Mouse (Mus musculus) hindbrain, postnatal 0 days (tissue): ENCODE measurements around the gene Smarce1. TPM values are rescaled to one million over a fixed set of nuclear protein-coding genes. Genes with fewer than 3 reads are reported as not detected.
"Not testable (repeated sequence)": the region's sequence is repeated elsewhere in the genome, so short reads cannot be mapped to it uniquely, and the experiment has no call there.

ENCODE experiments used
- ATAC-seq: fragments of 200-750 bp; cut with Nextera tagmentation; 2 replicates; pipeline ENCODE4 v1.8.0; 2017; ENCODE audit warnings: mild to moderate bottlenecking, moderate TSS enrichment, moderate library complexity
- DNase-seq: peaks from one replicate; pipeline ENCODE4 v3.0.0-alpha.2; 2015; ENCODE audit warnings: low spot score
- H3K27ac ChIP-seq: fragments of 300-500 bp; sonication (generic); 2 replicates; pipeline ENCODE4 v1.5.1; 2014; ENCODE audit warnings: mild to moderate bottlenecking
- H3K27me3 ChIP-seq: fragments of 300-500 bp; sonication (generic); 2 replicates; pipeline ENCODE4 v1.6.1; 2014; ENCODE audit warnings: low read length, mixed read lengths; ENCODE audit not compliant: insufficient read depth
- H3K36me3 ChIP-seq: fragments of 300-500 bp; sonication (generic); 2 replicates; pipeline ENCODE4 v1.6.1; 2014; ENCODE audit warnings: low read length, mixed read lengths; ENCODE audit not compliant: insufficient read depth
- H3K4me1 ChIP-seq: fragments of 300-500 bp; sonication (generic); 2 replicates; pipeline ENCODE4 v1.6.1; 2014; ENCODE audit warnings: antibody characterized with exemption, low read length, mixed read lengths; ENCODE audit not compliant: insufficient read depth
- H3K4me2 ChIP-seq: fragments of 300-500 bp; sonication (generic); 2 replicates; pipeline ENCODE4 v1.6.1; 2014; ENCODE audit warnings: low read depth, mild to moderate bottlenecking, low read length, moderate library complexity, mixed read lengths
- H3K4me3 ChIP-seq: fragments of 300-500 bp; sonication (generic); 2 replicates; pipeline ENCODE4 v1.5.1; 2014; ENCODE audit warnings: low read length
- H3K9ac ChIP-seq: fragments of 300-500 bp; sonication (generic); replicated peaks from 2 replicates; pipeline ENCODE4 v1.6.1; 2014; ENCODE audit warnings: mild to moderate bottlenecking, low read length, moderate library complexity, mixed read lengths
- H3K9me3 ChIP-seq: fragments of 300-500 bp; sonication (generic); 2 replicates; pipeline ENCODE4 v1.6.1; 2016; ENCODE audit warnings: low read length, mixed read lengths
- CTCF ChIP-seq: IDR thresholded peaks from 2 replicates; pipeline ENCODE4 v1.5.1; 2016; ENCODE audit warnings: antibody characterized with exemption, control low read depth, low read depth
- WGBS: fragments of 180-500 bp; shearing (Covaris S2); extraction: QIAGEN DNeasy Blood & Tissue Kit; methylation state at CpG from one replicate; pipeline ENCODE4 v1.1.7; 2014; 5-methylcytosine and 5-hydroxymethylcytosine counted together
- polyA plus RNA-seq: library from polyadenylated mRNA; unstranded; fragments of >200 nt; fragmentation: Nextera tagmentation; extraction: Ambion mirVana; gene quantifications from 2 replicates; pipeline ENCODE4 v1.2.1, GENCODE M21; 2015
- total RNA-seq: library from RNA; depleted of rRNA; stranded (reverse); fragments of >200 nt; gene quantifications from 2 replicates; pipeline ENCODE4 v1.2.3, GENCODE M21; 2014

Smarce1 gene
- total and polyA plus RNA-seq, 2 experiments from 2014 or later: 66.7 to 186 TPM

DNA sequence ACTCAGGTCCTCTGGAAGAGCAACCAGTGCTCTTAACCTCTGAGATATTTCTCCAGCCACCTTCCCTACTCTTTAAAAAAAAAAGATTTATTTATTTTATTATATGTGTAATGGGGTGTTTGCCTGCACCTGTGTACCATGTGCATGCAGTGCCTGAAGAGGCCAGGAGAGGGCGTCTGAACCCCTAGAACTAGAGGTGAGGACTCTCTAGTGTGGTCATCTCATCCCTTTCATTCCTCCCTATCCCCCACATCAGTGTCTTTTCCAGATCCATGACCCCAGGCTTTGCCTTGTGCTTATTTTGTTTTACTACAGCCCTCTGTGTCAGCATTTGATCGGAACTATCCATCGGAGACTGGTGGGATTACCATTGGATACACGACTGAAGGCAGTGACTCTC, 18.3 kb upstream of the Smarce1 start:
- H3K36me3 ChIP-seq: no peaks in the 10 kb centered on the region
- DNase-seq (peak; percentile 50), ATAC-seq (no peak)
- H3K4me2 ChIP-seq: no peak overlapping the region
- peak; percentile 65 for TF ChIP-seq CTCF
- 62% methylated on average over 4 of the region's 4 CpGs for WGBS
- no peak overlapping the region for H3K4me3 ChIP-seq
- H3K27me3 ChIP-seq: no peaks in the 10 kb centered on the region
- no peaks in the 10 kb centered on the region for H3K4me1 ChIP-seq
- no peak overlapping the region for H3K27ac ChIP-seq
- no peak overlapping the region for H3K9ac ChIP-seq
- no peaks in the 10 kb centered on the region for H3K9me3 ChIP-seq

DNA sequence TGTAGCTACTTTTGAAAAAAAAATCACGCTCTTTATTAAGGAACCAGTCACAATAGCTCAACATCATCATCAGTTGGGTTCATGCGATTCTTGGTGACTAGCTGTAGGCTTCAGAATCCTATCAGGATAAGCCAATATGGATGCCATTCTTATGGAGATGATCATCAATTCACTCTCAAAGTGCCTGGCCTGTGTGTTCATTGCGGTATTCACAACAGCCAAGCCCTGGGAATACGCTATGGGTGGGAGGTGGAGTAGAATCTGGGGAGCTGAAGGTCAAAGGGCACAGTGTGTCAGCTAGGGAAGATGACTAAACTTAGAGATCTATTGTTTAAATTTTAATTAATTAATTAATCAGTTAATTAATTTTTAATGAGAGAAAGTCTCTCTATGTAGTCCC, 17.1 kb upstream of the Smarce1 start:
- Histone ChIP-seq H3K4me2 (no peak overlapping the region), H3K36me3 (no peaks in the 10 kb centered on the region), H3K9ac (no peak overlapping the region), H3K27me3 (no peaks in the 10 kb centered on the region), H3K27ac (no peak overlapping the region), H3K4me1 (no peaks in the 10 kb centered on the region), H3K9me3 (no peaks in the 10 kb centered on the region), H3K4me3 (no peak overlapping the region)
- ATAC-seq: no peak
- DNase-seq: no peak
- WGBS: 91% methylated on average over 4 of the region's 4 CpGs
- no peak for TF ChIP-seq CTCF

DNA sequence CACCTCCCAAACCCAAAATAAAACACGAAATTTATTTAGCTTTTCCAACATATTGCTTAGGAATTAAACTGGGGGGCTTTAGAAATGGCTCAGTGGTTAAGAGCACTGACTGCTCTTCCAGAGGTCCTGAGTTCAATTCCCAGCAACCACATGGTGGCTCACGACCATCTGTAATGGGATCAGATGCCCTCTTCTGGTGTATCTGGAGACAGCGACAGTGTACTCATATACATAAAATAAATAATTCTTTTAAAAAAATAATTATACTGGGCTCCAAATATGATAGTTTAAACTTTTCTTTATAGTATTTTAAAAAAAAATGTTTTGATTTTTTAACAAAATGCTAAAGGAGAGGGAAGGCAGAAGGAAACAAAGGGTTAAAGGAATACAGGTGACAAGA, 13.7 kb upstream of the Smarce1 start:
- not testable (repeated sequence) for H3K27me3 ChIP-seq, DNase-seq, H3K4me1 ChIP-seq, H3K9me3 ChIP-seq, ATAC-seq, H3K9ac ChIP-seq, H3K36me3 ChIP-seq
- 45% methylated on average over 3 of the region's 3 CpGs for WGBS
- Histone ChIP-seq H3K27ac (peak overlapping the region; percentile 78; the same call in 1 of the 2 replicates), H3K4me3 (peak overlapping the region; percentile 40), H3K4me2 (peak overlapping the region; percentile 58)
- peak; percentile 24; the same call in 1 of the 2 replicates for TF ChIP-seq CTCF

DNA sequence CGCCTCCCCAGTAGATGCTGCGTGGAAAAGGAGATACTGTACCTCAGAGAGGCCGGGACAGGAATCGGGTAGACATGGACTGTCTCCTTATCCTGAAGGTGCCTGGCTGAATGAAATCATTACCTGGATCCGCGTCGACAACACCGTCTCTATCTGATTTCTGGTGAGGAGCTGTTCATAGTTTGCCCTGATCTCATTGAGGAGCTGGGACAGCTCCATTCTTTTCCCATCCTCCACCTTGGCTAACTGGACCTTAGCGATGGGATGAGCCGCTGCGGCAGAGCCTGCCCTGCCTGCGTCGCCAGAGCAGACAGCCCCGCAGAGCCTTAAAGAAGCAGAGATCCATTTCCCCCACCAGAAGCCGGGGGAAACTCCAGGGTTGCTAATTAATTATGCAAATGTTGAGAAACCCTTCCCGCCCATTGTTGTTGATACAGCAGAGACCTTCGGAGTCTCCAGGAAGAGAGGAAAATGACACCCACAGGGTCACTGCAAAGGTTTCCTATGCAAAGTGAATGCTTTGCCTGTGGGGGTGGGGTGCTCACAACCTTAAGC, 13.1 kb upstream of the Smarce1 start, which contains the start of gene Krt222:
Gene Krt222 (minus strand): TSS at position 266 of the 555 bp plus-strand sequence.
- Histone ChIP-seq H3K36me3 (no peaks in the 10 kb centered on the region), H3K9ac (peak within 1 kb of the TSS; percentile 54), H3K4me2 (peak within 1 kb of the TSS; percentile 58), H3K27me3 (no peaks in the 10 kb centered on the region), H3K9me3 (no peaks in the 10 kb centered on the region), H3K4me3 (peak within 1 kb of the TSS; percentile 40), H3K4me1 (no peaks in the 10 kb centered on the region), H3K27ac (peak within 1 kb of the TSS; percentile 78)
- peak; percentile 76 for ATAC-seq
- WGBS: 3% methylated on average over 17 of the region's 17 CpGs
- TF ChIP-seq CTCF: no peak
- DNase-seq: peak; percentile 63

DNA sequence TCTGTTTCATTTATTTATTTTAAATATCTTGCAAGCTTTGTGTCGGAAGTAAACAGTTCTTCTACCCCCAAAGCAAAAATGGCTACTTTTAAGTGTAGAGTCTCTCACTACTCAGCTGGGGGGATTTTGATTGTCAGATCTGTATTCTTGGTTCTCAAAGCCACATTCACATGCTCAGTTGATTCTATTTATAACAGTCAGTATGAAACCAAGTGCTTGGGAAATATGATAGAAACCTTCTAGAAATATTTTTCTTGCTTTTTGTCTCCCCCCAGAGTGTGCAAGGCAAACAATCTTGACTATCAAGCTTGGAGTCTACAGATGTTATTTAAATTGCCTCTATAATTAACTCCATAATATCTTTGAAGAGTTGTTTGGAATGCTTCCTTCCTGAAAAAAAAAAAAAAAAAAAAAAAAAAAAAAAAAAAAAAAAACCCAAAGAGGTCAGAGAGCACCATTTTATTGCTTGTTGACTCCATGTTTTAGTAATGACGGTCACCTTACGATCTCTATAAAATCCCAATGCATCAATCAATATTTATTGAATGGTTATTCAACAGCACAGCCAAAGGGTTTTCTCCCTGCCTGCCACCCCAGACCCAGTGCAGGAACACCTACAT, 12.5 kb upstream of the Smarce1 start:
- peak overlapping the region; percentile 78 for H3K27ac ChIP-seq
- no peaks in the 10 kb centered on the region for H3K9me3 ChIP-seq
- peak overlapping the region; percentile 40 for H3K4me3 ChIP-seq
- H3K27me3 ChIP-seq: no peaks in the 10 kb centered on the region
- no peaks in the 10 kb centered on the region for H3K36me3 ChIP-seq
- no peak for TF ChIP-seq CTCF
- WGBS: 50% methylated on average over 3 of the region's 3 CpGs
- no peak for ATAC-seq
- no peaks in the 10 kb centered on the region for H3K4me1 ChIP-seq
- DNase-seq: no peak
- peak overlapping the region; percentile 58 for H3K4me2 ChIP-seq
- H3K9ac ChIP-seq: peak overlapping the region; percentile 54

DNA sequence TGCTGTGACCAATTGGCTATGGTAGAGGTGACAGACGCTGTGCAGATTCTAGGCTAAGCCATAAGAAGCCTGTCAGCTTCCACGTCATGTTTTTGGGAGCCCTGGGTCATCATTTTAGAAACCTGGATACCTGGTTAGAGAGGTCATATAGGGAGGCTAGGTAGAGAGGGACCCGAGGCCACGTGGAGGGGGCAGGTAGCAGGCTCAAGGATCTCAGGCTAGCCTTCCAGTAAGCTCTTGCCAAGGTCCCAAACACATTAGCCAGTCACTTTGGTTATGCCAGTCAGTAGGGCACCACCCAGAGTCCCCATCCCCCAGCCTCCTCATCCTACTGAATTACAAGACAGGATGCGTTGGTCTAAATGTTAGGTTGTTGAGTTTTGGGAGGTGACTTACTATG, 11.2 kb upstream of the Smarce1 start:
- H3K4me1 ChIP-seq: no peaks in the 10 kb centered on the region
- H3K4me3 ChIP-seq: no peak overlapping the region
- ATAC-seq (no peak), DNase-seq (no peak)
- H3K36me3 ChIP-seq: no peaks in the 10 kb centered on the region
- H3K9ac ChIP-seq: no peak overlapping the region
- no peak overlapping the region for H3K4me2 ChIP-seq
- TF ChIP-seq CTCF: no peak
- WGBS: 70% methylated on average over 5 of the region's 5 CpGs
- H3K9me3 ChIP-seq: no peaks in the 10 kb centered on the region
- no peaks in the 10 kb centered on the region for H3K27me3 ChIP-seq
- H3K27ac ChIP-seq: no peak overlapping the region

DNA sequence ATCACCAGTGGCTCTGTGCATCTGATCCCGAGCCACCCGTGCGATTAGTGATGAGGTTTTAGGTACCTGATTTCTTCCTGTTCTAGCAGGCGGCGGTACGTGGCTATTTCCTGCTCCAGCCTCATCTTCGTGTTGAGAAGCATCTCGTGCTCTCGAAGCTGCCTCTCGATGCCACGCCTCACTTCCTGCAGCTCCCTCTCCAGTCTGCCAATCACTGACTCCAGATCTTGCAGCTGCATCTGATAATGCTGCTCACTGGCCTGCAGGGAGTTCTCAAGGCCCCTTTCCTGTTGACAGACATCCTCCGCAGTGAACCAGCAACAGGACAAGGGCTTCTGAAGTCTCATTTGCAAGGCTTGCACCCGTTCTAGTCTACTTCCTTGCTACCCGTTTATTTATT, 7.7 kb upstream of the Smarce1 start:
- WGBS: 62% methylated on average over 14 of the region's 14 CpGs
- Histone ChIP-seq H3K27me3 (no peaks in the 10 kb centered on the region), H3K9me3 (no peaks in the 10 kb centered on the region), H3K4me1 (no peaks in the 10 kb centered on the region), H3K4me2 (no peak overlapping the region), H3K36me3 (no peaks in the 10 kb centered on the region), H3K27ac (no peak overlapping the region), H3K9ac (no peak overlapping the region), H3K4me3 (no peak overlapping the region)
- ATAC-seq (no peak), DNase-seq (no peak)
- TF ChIP-seq CTCF: no peak
